Mouse (Mus musculus): Measurements from ENCODE around the gene Ptprn2. TPM values are rescaled to one million over a fixed set of nuclear protein-coding genes. Genes with fewer than 3 reads are reported as not detected.

Ptprn2 gene
- polyA plus RNA-seq, 1 experiment, result 0.40 TPM

- H3K4me1 ChIP-seq (ENCODE audit: control insufficient read depth, insufficient read depth, low read length), result no peaks in the 10 kb centered on the region
- no peaks in the 10 kb centered on the region for H3K27me3 ChIP-seq (ENCODE audit: control insufficient read depth, insufficient read depth, low read length)
- H3K4me3 ChIP-seq (ENCODE audit: control insufficient read depth, low read depth, low read length), result no peak overlapping the region
- no peak overlapping the region for H3K27ac ChIP-seq (ENCODE audit: control insufficient read depth, insufficient read depth, low read depth, low read length)
- H3K36me3 ChIP-seq (ENCODE audit: control insufficient read depth, insufficient read depth, low read length), result no peaks in the 10 kb centered on the region
- TF ChIP-seq CTCF (IDR thresholded peaks at IDR 0.05; ENCODE audit: control insufficient read depth, insufficient read depth, insufficient replicate concordance, low read depth, low read length), result no peak
- no peak for TF ChIP-seq POLR2A (IDR thresholded peaks at IDR 0.05; ENCODE audit: control insufficient read depth, low read depth, low read length)
Observed at GRCm38 (mm10) chr12:116622665-116623387, 137.3 kb downstream of the Ptprn2 start.

DNA sequence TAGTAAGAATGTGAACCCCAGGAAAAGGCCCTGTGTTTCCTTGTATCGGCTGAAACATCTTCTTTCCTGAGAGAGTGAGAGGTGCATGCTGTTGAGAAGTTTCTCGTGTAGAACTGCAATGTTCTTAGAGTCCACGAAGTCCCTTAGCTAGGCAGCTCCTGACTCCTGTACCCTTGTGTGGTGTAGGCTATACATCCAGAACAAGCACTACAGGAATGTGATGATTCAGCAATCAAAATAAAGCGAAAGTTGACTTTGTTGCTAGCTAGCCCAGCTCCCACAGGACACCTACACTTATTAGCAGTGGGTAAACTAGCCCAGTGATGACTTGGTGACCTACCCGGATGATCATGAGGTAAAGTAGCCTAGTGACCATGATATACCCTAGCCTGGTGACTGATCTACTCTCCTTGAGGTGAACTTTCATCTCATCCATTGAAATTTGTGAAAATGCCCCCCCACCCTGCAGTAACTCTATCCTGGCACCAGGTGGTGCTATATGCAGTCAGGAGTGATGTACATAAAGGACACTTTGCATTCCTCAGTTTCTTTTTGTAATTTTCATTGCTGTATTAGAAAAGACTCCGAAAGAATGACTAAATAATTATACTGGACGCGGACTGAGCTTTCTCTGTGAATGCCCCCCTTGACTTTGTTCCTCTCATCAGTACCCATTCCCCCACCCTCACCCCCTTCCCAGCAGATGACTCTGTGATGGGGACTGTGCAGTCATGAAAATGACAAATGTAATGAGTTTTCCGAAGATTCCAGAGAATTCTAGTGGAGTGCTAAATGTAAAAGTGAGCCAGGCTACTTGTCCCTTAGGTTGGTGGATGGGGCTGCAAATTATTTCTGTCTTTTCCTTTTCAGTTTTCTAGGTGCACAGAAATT, 140.1 kb downstream of the Ptprn2 start:
- H3K27me3 ChIP-seq (ENCODE audit: control insufficient read depth, insufficient read depth, low read length), result no peaks in the 10 kb centered on the region
- no peaks in the 10 kb centered on the region for H3K36me3 ChIP-seq (ENCODE audit: control insufficient read depth, insufficient read depth, low read length)
- H3K27ac ChIP-seq (ENCODE audit: control insufficient read depth, insufficient read depth, low read depth, low read length), result no peak overlapping the region
- H3K4me3 ChIP-seq (ENCODE audit: control insufficient read depth, low read depth, low read length), result no peak overlapping the region
- TF ChIP-seq CTCF (IDR thresholded peaks at IDR 0.05; ENCODE audit: control insufficient read depth, insufficient read depth, insufficient replicate concordance, low read depth, low read length), result no peak
- no peak for TF ChIP-seq POLR2A (IDR thresholded peaks at IDR 0.05; ENCODE audit: control insufficient read depth, low read depth, low read length)
- H3K4me1 ChIP-seq (ENCODE audit: control insufficient read depth, insufficient read depth, low read length), result no peaks in the 10 kb centered on the region

DNA sequence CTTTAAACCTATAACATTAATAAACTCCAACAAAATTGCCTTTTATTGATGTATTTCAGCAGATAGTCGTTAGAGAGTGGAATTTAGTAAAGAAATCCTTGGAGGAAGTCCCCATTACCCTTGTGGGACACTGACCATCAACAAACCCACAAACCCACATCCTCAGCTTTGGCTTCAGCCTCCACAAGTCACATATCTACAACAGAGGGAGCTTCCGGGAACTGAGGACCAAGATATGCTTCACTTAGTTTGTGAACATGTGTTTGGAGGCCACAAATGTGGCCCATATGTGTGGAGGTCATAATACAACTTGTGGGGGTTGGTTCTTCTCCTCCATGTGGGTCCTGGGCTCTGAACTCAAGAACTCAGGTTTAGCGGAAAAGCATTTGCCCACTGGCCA, 143.5 kb downstream of the Ptprn2 start:
- Histone ChIP-seq H3K27me3 (ENCODE audit: control insufficient read depth, insufficient read depth, low read length) (no peaks in the 10 kb centered on the region), H3K27ac (ENCODE audit: control insufficient read depth, insufficient read depth, low read depth, low read length) (no peak overlapping the region), H3K4me1 (ENCODE audit: control insufficient read depth, insufficient read depth, low read length) (no peaks in the 10 kb centered on the region), H3K36me3 (ENCODE audit: control insufficient read depth, insufficient read depth, low read length) (no peaks in the 10 kb centered on the region), H3K4me3 (ENCODE audit: control insufficient read depth, low read depth, low read length) (no peak overlapping the region)
- TF ChIP-seq POLR2A (IDR thresholded peaks at IDR 0.05; ENCODE audit: control insufficient read depth, low read depth, low read length) (no peak), CTCF (IDR thresholded peaks at IDR 0.05; ENCODE audit: control insufficient read depth, insufficient read depth, insufficient replicate concordance, low read depth, low read length) (no peak)

DNA sequence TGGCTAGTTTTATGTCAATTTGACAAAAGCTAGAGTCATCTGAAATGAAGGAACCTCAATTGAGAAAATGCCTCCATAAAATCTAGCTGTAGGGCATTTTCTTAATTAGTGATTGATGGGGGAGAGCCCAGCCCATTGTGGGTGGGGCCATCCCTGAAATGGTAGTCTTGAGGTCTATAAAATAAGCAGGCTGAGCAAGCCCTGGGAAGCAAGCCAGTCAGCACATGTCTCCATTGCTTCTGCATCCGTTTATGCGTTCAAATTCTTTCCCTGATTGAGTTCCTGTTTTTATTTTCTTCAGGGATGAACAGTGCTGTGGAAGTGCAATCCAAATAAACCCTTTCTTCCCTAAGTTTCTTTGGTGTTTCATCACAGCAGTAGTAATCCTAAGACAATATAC, 152.0 kb downstream of the Ptprn2 start:
- Histone ChIP-seq H3K27me3 (ENCODE audit: control insufficient read depth, insufficient read depth, low read length) (no peaks in the 10 kb centered on the region), H3K27ac (ENCODE audit: control insufficient read depth, insufficient read depth, low read depth, low read length) (no peak overlapping the region), H3K4me1 (ENCODE audit: control insufficient read depth, insufficient read depth, low read length) (no peaks in the 10 kb centered on the region), H3K36me3 (ENCODE audit: control insufficient read depth, insufficient read depth, low read length) (no peaks in the 10 kb centered on the region), H3K4me3 (ENCODE audit: control insufficient read depth, low read depth, low read length) (no peak overlapping the region)
- TF ChIP-seq POLR2A (IDR thresholded peaks at IDR 0.05; ENCODE audit: control insufficient read depth, low read depth, low read length), result no peak
- TF ChIP-seq CTCF (IDR thresholded peaks at IDR 0.05; ENCODE audit: control insufficient read depth, insufficient read depth, insufficient replicate concordance, low read depth, low read length), result no peak

DNA sequence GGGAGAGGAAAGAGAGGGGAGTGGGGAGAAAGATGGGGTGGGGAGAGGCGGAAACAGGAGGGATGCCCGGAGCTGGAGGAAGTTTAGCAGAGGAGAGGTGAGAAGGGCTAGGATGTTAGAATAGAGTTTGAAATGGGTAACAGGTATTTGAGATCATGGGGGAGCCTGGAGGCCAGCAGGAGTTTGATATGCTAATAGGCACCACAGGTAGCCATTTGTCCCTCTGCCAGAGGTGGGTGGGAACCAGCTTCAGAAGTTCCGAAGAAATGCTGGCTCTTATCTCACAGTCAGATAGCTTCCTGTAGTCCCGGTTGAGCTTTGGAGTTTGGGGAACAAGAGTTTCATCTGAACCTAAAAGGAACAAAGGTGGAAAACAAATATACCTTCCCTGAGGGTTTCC, 155.4 kb downstream of the Ptprn2 start:
- Histone ChIP-seq H3K4me3 (ENCODE audit: control insufficient read depth, low read depth, low read length) (no peak overlapping the region), H3K27ac (ENCODE audit: control insufficient read depth, insufficient read depth, low read depth, low read length) (no peak overlapping the region), H3K36me3 (ENCODE audit: control insufficient read depth, insufficient read depth, low read length) (no peaks in the 10 kb centered on the region), H3K4me1 (ENCODE audit: control insufficient read depth, insufficient read depth, low read length) (no peaks in the 10 kb centered on the region), H3K27me3 (ENCODE audit: control insufficient read depth, insufficient read depth, low read length) (no peaks in the 10 kb centered on the region)
- TF ChIP-seq POLR2A (IDR thresholded peaks at IDR 0.05; ENCODE audit: control insufficient read depth, low read depth, low read length) (no peak), CTCF (IDR thresholded peaks at IDR 0.05; ENCODE audit: control insufficient read depth, insufficient read depth, insufficient replicate concordance, low read depth, low read length) (no peak)

DNA sequence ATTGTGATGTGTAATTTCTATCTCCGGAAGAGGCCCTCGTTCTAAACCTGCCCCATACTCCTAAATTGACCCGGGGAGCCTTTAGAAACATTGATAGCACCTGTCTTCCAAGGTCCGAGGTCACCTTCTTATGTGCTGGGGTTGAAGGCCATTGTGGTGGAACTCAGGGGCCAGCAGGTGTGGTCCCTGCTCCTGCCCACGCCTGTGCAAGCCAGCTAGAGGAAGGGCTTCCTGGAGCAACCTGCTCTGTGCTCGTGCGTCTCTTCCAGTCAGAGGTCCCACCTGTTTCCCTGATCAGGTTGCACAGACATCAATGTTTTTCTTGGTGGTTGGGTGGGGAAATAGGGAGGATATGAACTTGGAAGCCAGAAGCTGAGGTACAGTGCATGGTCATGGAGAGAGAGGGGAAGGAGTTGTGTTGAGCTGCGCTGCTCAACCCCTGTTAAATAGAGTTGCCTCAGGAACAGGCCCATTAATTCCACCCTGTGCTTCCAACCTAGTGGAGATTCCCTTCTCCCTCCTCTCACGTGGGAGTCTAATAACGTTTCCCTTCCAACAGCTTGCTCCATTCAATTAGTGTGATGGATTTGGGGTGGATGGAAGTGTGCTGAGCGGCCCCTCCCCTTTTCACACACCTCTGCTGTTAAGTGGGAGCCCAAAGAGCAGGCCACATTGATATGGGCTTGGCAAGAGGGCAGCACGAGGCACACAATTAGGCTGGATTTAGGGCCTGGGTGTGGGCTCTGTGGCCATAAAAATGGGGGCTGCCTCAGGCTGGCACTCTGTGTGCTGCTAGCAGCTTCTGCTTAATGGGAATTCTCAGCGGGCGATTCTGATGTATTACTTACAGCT, 156.0 kb downstream of the Ptprn2 start:
- H3K36me3 ChIP-seq (ENCODE audit: control insufficient read depth, insufficient read depth, low read length), result no peaks in the 10 kb centered on the region
- H3K27ac ChIP-seq (ENCODE audit: control insufficient read depth, insufficient read depth, low read depth, low read length), result no peak overlapping the region
- no peaks in the 10 kb centered on the region for H3K27me3 ChIP-seq (ENCODE audit: control insufficient read depth, insufficient read depth, low read length)
- no peak overlapping the region for H3K4me3 ChIP-seq (ENCODE audit: control insufficient read depth, low read depth, low read length)
- H3K4me1 ChIP-seq (ENCODE audit: control insufficient read depth, insufficient read depth, low read length), result no peaks in the 10 kb centered on the region
- TF ChIP-seq POLR2A (IDR thresholded peaks at IDR 0.05; ENCODE audit: control insufficient read depth, low read depth, low read length) (no peak), CTCF (IDR thresholded peaks at IDR 0.05; ENCODE audit: control insufficient read depth, insufficient read depth, insufficient replicate concordance, low read depth, low read length) (no peak)

DNA sequence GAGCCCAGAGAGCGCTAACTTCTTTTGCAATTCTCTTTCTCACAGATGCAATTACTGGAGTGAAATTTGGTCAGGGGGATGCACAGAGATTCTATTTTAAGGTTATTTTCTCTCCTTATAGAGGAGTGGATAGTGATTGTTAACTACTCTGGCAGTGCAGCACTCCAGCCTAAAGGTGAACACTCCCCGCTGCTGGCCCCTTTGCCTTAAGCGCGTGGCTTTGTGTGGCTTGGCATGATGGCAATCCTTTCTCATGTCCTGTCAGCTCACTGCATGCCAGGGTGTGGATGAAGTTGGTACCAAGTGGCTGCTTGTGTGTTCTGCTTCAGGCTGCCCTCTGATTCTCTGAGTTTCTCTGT, 156.7 kb downstream of the Ptprn2 start:
- no peaks in the 10 kb centered on the region for H3K27me3 ChIP-seq (ENCODE audit: control insufficient read depth, insufficient read depth, low read length)
- H3K4me3 ChIP-seq (ENCODE audit: control insufficient read depth, low read depth, low read length), result no peak overlapping the region
- no peak overlapping the region for H3K27ac ChIP-seq (ENCODE audit: control insufficient read depth, insufficient read depth, low read depth, low read length)
- no peaks in the 10 kb centered on the region for H3K4me1 ChIP-seq (ENCODE audit: control insufficient read depth, insufficient read depth, low read length)
- H3K36me3 ChIP-seq (ENCODE audit: control insufficient read depth, insufficient read depth, low read length), result no peaks in the 10 kb centered on the region
- TF ChIP-seq POLR2A (IDR thresholded peaks at IDR 0.05; ENCODE audit: control insufficient read depth, low read depth, low read length), result no peak
- no peak for TF ChIP-seq CTCF (IDR thresholded peaks at IDR 0.05; ENCODE audit: control insufficient read depth, insufficient read depth, insufficient replicate concordance, low read depth, low read length)
